Mouse (Mus musculus): ENCODE results near the gene Rfx4. TPM values are rescaled to one million over a fixed set of nuclear protein-coding genes. Genes with fewer than 3 reads are reported as not detected.

The Rfx4 gene
- total RNA-seq, 4 experiments from 2014 or later = not detected

- no peak for DNase-seq (ENCODE audit: low spot score in 2 of 2)
Observed at GRCm38 (mm10) chr10:84758200-84758468, 2.3 kb downstream of the Rfx4 start.

GRCm38 (mm10) chr10:84758483-84759431 lies 2.9 kb downstream of the Rfx4 start:
- no peak for DNase-seq (ENCODE audit: low spot score in 2 of 2)

GRCm38 (mm10) chr10:84759511-84760117 lies 3.8 kb downstream of the Rfx4 start:
- no peak for DNase-seq (ENCODE audit: low spot score in 2 of 2)

GRCm38 (mm10) chr10:84760118-84761111 lies 4.6 kb downstream of the Rfx4 start:
- DNase-seq (ENCODE audit: low spot score in 2 of 2) = no peak

GRCm38 (mm10) chr10:84768766-84769165 lies 12.9 kb downstream of the Rfx4 start:
- no peak for DNase-seq (ENCODE audit: low spot score in 2 of 2)

- peak in 1 of 2 experiments; percentile 16 for DNase-seq (ENCODE audit: low spot score in 2 of 2)
Observed at GRCm38 (mm10) chr10:84772380-84773130, 16.7 kb downstream of the Rfx4 start.

GRCm38 (mm10) chr10:84773889-84774288 lies 18.0 kb downstream of the Rfx4 start:
- no peak for DNase-seq (ENCODE audit: low spot score in 2 of 2)

GRCm38 (mm10) chr10:84774573-84774972 lies 18.7 kb downstream of the Rfx4 start:
- DNase-seq (ENCODE audit: low spot score in 2 of 2) = peak; percentile 29 to 54

GRCm38 (mm10) chr10:84777109-84777508 lies 21.2 kb downstream of the Rfx4 start:
- DNase-seq (ENCODE audit: low spot score in 2 of 2) = no peak

GRCm38 (mm10) chr10:84777974-84778373 lies 22.1 kb downstream of the Rfx4 start:
- DNase-seq (ENCODE audit: low spot score in 2 of 2) = no peak

- DNase-seq (ENCODE audit: low spot score in 2 of 2) = no peak
Observed at GRCm38 (mm10) chr10:84780828-84781227, 25.0 kb downstream of the Rfx4 start.

GRCm38 (mm10) chr10:84785339-84785738 lies 29.5 kb downstream of the Rfx4 start:
- DNase-seq (ENCODE audit: low spot score in 2 of 2) = no peak

GRCm38 (mm10) chr10:84790323-84790722 lies 34.5 kb downstream of the Rfx4 start:
- no peak for DNase-seq (ENCODE audit: low spot score in 2 of 2)

GRCm38 (mm10) chr10:84791181-84791580 lies 35.3 kb downstream of the Rfx4 start:
- DNase-seq (ENCODE audit: low spot score in 2 of 2) = no peak

- no peak for DNase-seq (ENCODE audit: low spot score in 2 of 2)
Observed at GRCm38 (mm10) chr10:84801521-84801920, 45.7 kb downstream of the Rfx4 start.

GRCm38 (mm10) chr10:84803216-84803844 lies 47.5 kb downstream of the Rfx4 start:
- DNase-seq (ENCODE audit: low spot score in 2 of 2) = no peak

GRCm38 (mm10) chr10:84805576-84805975 lies 49.7 kb downstream of the Rfx4 start:
- no peak for DNase-seq (ENCODE audit: low spot score in 2 of 2)

GRCm38 (mm10) chr10:84807206-84807605 lies 51.3 kb downstream of the Rfx4 start:
- no peak for DNase-seq (ENCODE audit: low spot score in 2 of 2)

GRCm38 (mm10) chr10:84810030-84810849 lies 54.4 kb downstream of the Rfx4 start:
- DNase-seq (ENCODE audit: low spot score in 2 of 2) = peak; percentile 21 to 28

Measured in gastrocnemius, adult 8-10 months (tissue).